Mouse (Mus musculus) bone marrow macrophage, adult 2 months (primary cell): Measurements from ENCODE around the gene Pacs1.
A peak's percentile ranks its signal among the peaks of the same experiment; 100 is the strongest.

Source experiments
- CTCF ChIP-seq: IDR thresholded peaks from 2 replicates; pipeline ENCODE4 v1.5.1; 2012; ENCODE audit warnings: low read depth, mild to moderate bottlenecking, low read length, moderate library complexity
- POLR2A ChIP-seq: IDR thresholded peaks from 2 replicates; pipeline ENCODE4 v1.6.1; 2012; ENCODE audit warnings: mild to moderate bottlenecking, low read depth, low read length, borderline replicate concordance

GRCm38 (mm10) chr19:5117494-5118383, 155.2 kb downstream of the Pacs1 start:
- TF ChIP-seq POLR2A (no peak), CTCF (peak; percentile 58)
